Mouse (Mus musculus) liver, adult 2 months (tissue): ENCODE measurements around the gene Mybpc1. TPM values are rescaled to one million over a fixed set of nuclear protein-coding genes. Genes with fewer than 3 reads are reported as not detected.
"Not testable (repeated sequence)": the region's sequence is repeated elsewhere in the genome, so short reads cannot be mapped to it uniquely, and the experiment has no call there.

Experiments used
- DNase-seq: peaks from one replicate; pipeline ENCODE4 v3.0.0-alpha.2; 2011; ENCODE audit warnings: low read depth, low spot score; ENCODE audit errors: extremely low read depth
- H3K27ac ChIP-seq: fragments of 200-500 bp; replicated peaks from 2 replicates; pipeline ENCODE4 v1.5.1; 2012; ENCODE audit warnings: low read depth, mild to moderate bottlenecking, control low read depth, inconsistent platforms, low read length; ENCODE audit not compliant: insufficient read depth
- H3K27me3 ChIP-seq: fragments of 200-500 bp; 2 replicates; pipeline ENCODE4 v1.6.1; 2012; ENCODE audit warnings: mild to moderate bottlenecking, moderate library complexity, low read length, inconsistent platforms; ENCODE audit not compliant: control insufficient read depth, insufficient read depth
- H3K36me3 ChIP-seq: fragments of 200-500 bp; 2 replicates; pipeline ENCODE4 v1.6.1; 2012; ENCODE audit warnings: low read length, inconsistent platforms; ENCODE audit not compliant: control insufficient read depth, insufficient read depth
- H3K4me1 ChIP-seq: fragments of 200-500 bp; 2 replicates; pipeline ENCODE4 v1.6.1; 2011; ENCODE audit warnings: low read length; ENCODE audit not compliant: control insufficient read depth, insufficient read depth
- H3K4me3 ChIP-seq: fragments of 200-500 bp; 2 replicates; pipeline ENCODE4 v1.5.1; 2011; ENCODE audit warnings: low read depth, mild to moderate bottlenecking, control low read depth, low read length, moderate library complexity; ENCODE audit not compliant: insufficient read depth
- H3K79me2 ChIP-seq: fragments of 200-500 bp; 2 replicates; pipeline ENCODE4 v1.6.1; 2012; ENCODE audit warnings: inconsistent platforms, mild to moderate bottlenecking, low read length, moderate library complexity; ENCODE audit not compliant: control insufficient read depth, insufficient read depth
- H3K9ac ChIP-seq: fragments of 200-500 bp; 2 replicates; pipeline ENCODE4 v1.6.1; 2012; ENCODE audit warnings: low read depth, mild to moderate bottlenecking, control low read depth, inconsistent platforms, low read length
- CTCF ChIP-seq: fragments of 200-500 bp; IDR thresholded peaks from 2 replicates; pipeline ENCODE4 v1.5.1; 2011; ENCODE audit warnings: low read depth, low read length, control low read depth
- POLR2A ChIP-seq: fragments of 200-500 bp; IDR thresholded peaks from 2 replicates; pipeline ENCODE4 v1.6.1; 2011; ENCODE audit warnings: low read length, control low read depth; ENCODE audit not compliant: insufficient read depth; ENCODE audit errors: extremely low read depth
- WGBS: fragments of 180-500 bp; shearing (Covaris S2); methylation state at CpG from one replicate; pipeline ENCODE4 v1.1.7; 2018; 5-methylcytosine and 5-hydroxymethylcytosine counted together
- polyA plus RNA-seq: library from polyadenylated mRNA; depleted of rRNA; stranded (reverse); fragments of >200 nt; gene quantifications from 2 replicates; pipeline ENCODE4 v1.2.3, GENCODE M21; 2012; rRNA removed
- total RNA-seq: library from RNA; depleted of rRNA; stranded (reverse); fragments of >200 nt; gene quantifications from 2 replicates; pipeline ENCODE4 v1.2.3, GENCODE M21; 2014; rRNA removed

The Mybpc1 gene
- total and polyA plus RNA-seq, 2 experiments, result 1.7 TPM; not detected in 1

- H3K79me2 ChIP-seq, result peaks cover 9% of the 10 kb centered on the region; the same call in 1 of the 2 replicates
- WGBS, result 94% methylated on average over 5 of the region's 5 CpGs
- H3K4me3 ChIP-seq, result no peak overlapping the region
- no peak for DNase-seq
- H3K27me3 ChIP-seq, result no peaks in the 10 kb centered on the region
- TF ChIP-seq POLR2A, result no peak
- TF ChIP-seq CTCF, result no peak
- H3K9ac ChIP-seq, result no peak overlapping the region
- H3K27ac ChIP-seq, result no peak overlapping the region
- H3K4me1 ChIP-seq, result peaks cover 2% of the 10 kb centered on the region; the same call in 1 of the 2 replicates
- H3K36me3 ChIP-seq, result peaks cover 27% of the 10 kb centered on the region
These were observed 116.3 kb downstream of the Mybpc1 start for GRCm38 (mm10) chr10:88488629-88489028.

- not testable (repeated sequence) for H3K9ac ChIP-seq, DNase-seq, H3K27me3 ChIP-seq, H3K27ac ChIP-seq, H3K4me1 ChIP-seq, H3K79me2 ChIP-seq, H3K4me3 ChIP-seq
- peaks cover 21% of the 10 kb centered on the region for H3K36me3 ChIP-seq
- WGBS, result 95% methylated on average over 10 of the region's 10 CpGs
These were observed 122.1 kb downstream of the Mybpc1 start for GRCm38 (mm10) chr10:88482866-88483265.

Other genes with a start within 250 kb of the Mybpc1 start
- gene Dram1, start 226.1 kb downstream of the Mybpc1 start, total RNA-seq, result 0.46 and 0.81 TPM in 2 replicates
- gene Dram1, start 226.1 kb downstream of the Mybpc1 start, polyA plus RNA-seq, result 0.25 and 0.60 TPM in 2 replicates
- 5.2 and 6.8 TPM in 2 replicates for gene Gnptab, start 226.0 kb downstream of the Mybpc1 start, total RNA-seq
- 2.7 TPM in 2 replicates for gene Gnptab, start 226.0 kb downstream of the Mybpc1 start, polyA plus RNA-seq
- not detected in 2 replicates for gene Sycp3, start 145.6 kb downstream of the Mybpc1 start, total RNA-seq
- not detected in 2 replicates for gene Sycp3, start 145.6 kb downstream of the Mybpc1 start, polyA plus RNA-seq
- 118 and 137 TPM in 2 replicates for gene Chpt1, start 101.1 kb downstream of the Mybpc1 start, total RNA-seq
- 59.0 and 120 TPM in 2 replicates for gene Chpt1, start 101.1 kb downstream of the Mybpc1 start, polyA plus RNA-seq
- 2.6 and 3.0 TPM in 2 replicates for gene Spic, start 79.9 kb upstream of the Mybpc1 start, total RNA-seq
- gene Spic, start 79.9 kb upstream of the Mybpc1 start, polyA plus RNA-seq, result 0.19 and 0.37 TPM in 2 replicates
- 84.9 and 98.1 TPM in 2 replicates for gene Arl1, start 125.7 kb upstream of the Mybpc1 start, total RNA-seq
- gene Arl1, start 125.7 kb upstream of the Mybpc1 start, polyA plus RNA-seq, result 30.3 and 31.7 TPM in 2 replicates
- gene Utp20, start 221.7 kb upstream of the Mybpc1 start, total RNA-seq, result 8.7 and 9.4 TPM in 2 replicates
- 2.1 and 3.4 TPM in 2 replicates for gene Utp20, start 221.7 kb upstream of the Mybpc1 start, polyA plus RNA-seq